Mouse (Mus musculus) midbrain, embryonic 14.5 days (tissue): Measurements from ENCODE around the gene Tat. TPM values are rescaled to one million over a fixed set of nuclear protein-coding genes. Genes with fewer than 3 reads are reported as not detected.

Experiments used
- ATAC-seq: fragments of 200-750 bp; cut with Nextera tagmentation; 2 replicates; pipeline ENCODE4 v1.8.0; 2017; ENCODE audit warnings: moderate number of reproducible peaks, moderate library complexity; ENCODE audit not compliant: low FRiP score, low TSS enrichment
- DNase-seq: peaks from one replicate; pipeline ENCODE4 v3.0.0-alpha.2; 2015
- H3K27ac ChIP-seq: fragments of 300-500 bp; sonication (generic); replicated peaks from 2 replicates; pipeline ENCODE4 v1.5.1; 2014; ENCODE audit warnings: mild to moderate bottlenecking, low read depth, low read length, moderate library complexity
- H3K27me3 ChIP-seq: fragments of 300-500 bp; sonication (generic); 2 replicates; pipeline ENCODE4 v1.6.1; 2014; ENCODE audit warnings: low read length, control low read depth, mixed read lengths; ENCODE audit not compliant: control insufficient read depth, insufficient read depth
- H3K36me3 ChIP-seq: fragments of 300-500 bp; sonication (generic); 2 replicates; pipeline ENCODE4 v1.6.1; 2014; ENCODE audit warnings: low read length, control low read depth; ENCODE audit not compliant: control insufficient read depth, insufficient read depth
- H3K4me1 ChIP-seq: fragments of 300-500 bp; sonication (generic); 2 replicates; pipeline ENCODE4 v1.6.1; 2014; ENCODE audit warnings: mild to moderate bottlenecking, antibody characterized with exemption, low read length, control low read depth; ENCODE audit not compliant: control insufficient read depth, insufficient read depth
- H3K4me2 ChIP-seq: fragments of 300-500 bp; sonication (generic); 2 replicates; pipeline ENCODE4 v1.6.1; 2014; ENCODE audit warnings: mild to moderate bottlenecking, low read length, moderate library complexity
- H3K4me3 ChIP-seq: fragments of 300-500 bp; sonication (generic); replicated peaks from 2 replicates; pipeline ENCODE4 v1.5.1; 2014; ENCODE audit warnings: low read depth, low read length
- H3K9ac ChIP-seq: fragments of 300-500 bp; sonication (generic); replicated peaks from 2 replicates; pipeline ENCODE4 v1.6.1; 2014; ENCODE audit warnings: mild to moderate bottlenecking, low read length, moderate library complexity
- H3K9me3 ChIP-seq: fragments of 300-500 bp; sonication (generic); 2 replicates; pipeline ENCODE4 v1.6.1; 2016; ENCODE audit warnings: low read length, control low read depth, mixed read lengths; ENCODE audit not compliant: control insufficient read depth
- WGBS: fragments of 180-500 bp; shearing (Covaris S2); extraction: QIAGEN DNeasy Blood & Tissue Kit; methylation state at CpG from one replicate; pipeline ENCODE4 v1.1.7; 2014; 5-methylcytosine and 5-hydroxymethylcytosine counted together
- polyA plus RNA-seq: library from polyadenylated mRNA; unstranded; fragments of >200 nt; fragmentation: Nextera tagmentation; extraction: Ambion mirVana; gene quantifications from 2 replicates; pipeline ENCODE4 v1.2.1, GENCODE M21; 2014

The Tat gene
- polyA plus RNA-seq, 1 experiment from 2014 or later = not detected

- Histone ChIP-seq H3K27ac (no peak overlapping the region), H3K9me3 (no peaks in the 10 kb centered on the region), H3K9ac (no peak overlapping the region), H3K4me3 (no peak overlapping the region), H3K4me2 (no peak overlapping the region), H3K27me3 (no peaks in the 10 kb centered on the region), H3K4me1 (no peaks in the 10 kb centered on the region), H3K36me3 (no peaks in the 10 kb centered on the region)
- no peak for DNase-seq
- WGBS = 59% methylated on average over 10 of the region's 10 CpGs
- ATAC-seq = no peak
Observed at GRCm38 (mm10) chr8:109968837-109969236, 21.4 kb upstream of the Tat start.

GRCm38 (mm10) chr8:109970323-109970722, 19.9 kb upstream of the Tat start:
- Histone ChIP-seq H3K9me3 (no peaks in the 10 kb centered on the region), H3K27ac (no peak overlapping the region), H3K4me1 (no peaks in the 10 kb centered on the region), H3K27me3 (no peaks in the 10 kb centered on the region), H3K4me2 (no peak overlapping the region), H3K4me3 (no peak overlapping the region), H3K9ac (no peak overlapping the region), H3K36me3 (no peaks in the 10 kb centered on the region)
- ATAC-seq (no peak), DNase-seq (peak; percentile 87)
- WGBS = 10% methylated on average over 9 of the region's 9 CpGs

DNA sequence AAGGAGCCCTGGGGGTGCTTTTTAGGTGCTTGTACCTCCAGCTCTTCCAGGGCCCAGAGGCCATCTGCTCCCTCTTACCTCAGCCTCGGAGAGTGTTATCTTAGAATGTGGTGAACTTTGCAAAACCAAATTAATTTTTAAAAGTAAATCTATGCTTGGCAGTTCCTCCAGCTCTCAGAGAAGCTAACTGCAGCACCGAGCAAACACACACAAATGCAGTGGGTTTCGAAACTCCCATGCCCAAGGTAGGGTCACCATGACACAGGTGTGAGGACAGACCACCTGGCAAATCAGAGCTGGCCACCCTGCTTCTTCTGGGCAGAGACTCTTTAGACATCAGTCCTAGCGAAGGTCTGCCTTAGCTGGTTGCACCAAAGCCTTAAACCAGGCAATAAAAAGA, 17.3 kb upstream of the Tat start:
- Histone ChIP-seq H3K9me3 (peaks cover 8% of the 10 kb centered on the region; the same call in 1 of the 2 replicates), H3K4me3 (no peak overlapping the region), H3K36me3 (no peaks in the 10 kb centered on the region), H3K4me2 (no peak overlapping the region), H3K27ac (no peak overlapping the region), H3K4me1 (no peaks in the 10 kb centered on the region), H3K9ac (no peak overlapping the region), H3K27me3 (no peaks in the 10 kb centered on the region)
- 86% methylated on average over 4 of the region's 4 CpGs for WGBS
- no peak for ATAC-seq
- DNase-seq = no peak

- peaks cover 4% of the 10 kb centered on the region; the same call in 1 of the 2 replicates for H3K4me1 ChIP-seq
- 73% methylated on average over 6 of the region's 6 CpGs for WGBS
- no peak overlapping the region for H3K4me2 ChIP-seq
- H3K27ac ChIP-seq = no peak overlapping the region
- H3K27me3 ChIP-seq = no peaks in the 10 kb centered on the region
- ATAC-seq = no peak
- DNase-seq = no peak
- peaks cover 8% of the 10 kb centered on the region; the same call in 1 of the 2 replicates for H3K9me3 ChIP-seq
- no peak overlapping the region for H3K4me3 ChIP-seq
- H3K9ac ChIP-seq = no peak overlapping the region
- H3K36me3 ChIP-seq = no peaks in the 10 kb centered on the region
Observed at GRCm38 (mm10) chr8:109979339-109979738, 10.9 kb upstream of the Tat start.

GRCm38 (mm10) chr8:109982386-109983105, 7.7 kb upstream of the Tat start:
- WGBS = 74% methylated on average over 15 of the region's 15 CpGs
- peaks cover 7% of the 10 kb centered on the region; the same call in 1 of the 2 replicates for H3K4me1 ChIP-seq
- DNase-seq = no peak

GRCm38 (mm10) chr8:109983944-109984343, 6.3 kb upstream of the Tat start:
- DNase-seq (peak; percentile 59), ATAC-seq (no peak)
- H3K4me1 ChIP-seq = peaks cover 7% of the 10 kb centered on the region; the same call in 1 of the 2 replicates
- peak overlapping the region; percentile 58 for H3K27ac ChIP-seq
- WGBS = 21% methylated on average over 5 of the region's 5 CpGs
- no peaks in the 10 kb centered on the region for H3K27me3 ChIP-seq
- H3K9me3 ChIP-seq = no peaks in the 10 kb centered on the region
- H3K4me3 ChIP-seq = no peak overlapping the region
- no peak overlapping the region for H3K9ac ChIP-seq
- no peaks in the 10 kb centered on the region for H3K36me3 ChIP-seq
- no peak overlapping the region for H3K4me2 ChIP-seq

More at GRCm38 (mm10) chr8:109982386-109983105, 7.7 kb upstream of the Tat start:
- Histone ChIP-seq H3K4me2 (no peak overlapping the region), H3K9me3 (no peaks in the 10 kb centered on the region), H3K9ac (no peak overlapping the region), H3K27ac (no peak overlapping the region), H3K27me3 (no peaks in the 10 kb centered on the region), H3K36me3 (no peaks in the 10 kb centered on the region), H3K4me3 (no peak overlapping the region)
- no peak for ATAC-seq

- no peak for DNase-seq
Observed at GRCm38 (mm10) chr8:109986384-109986783, 3.9 kb upstream of the Tat start.

GRCm38 (mm10) chr8:109987776-109988175, 2.5 kb upstream of the Tat start:
- no peak for DNase-seq
- H3K9ac ChIP-seq = no peak overlapping the region
- H3K27ac ChIP-seq = no peak overlapping the region
- no peak overlapping the region for H3K4me2 ChIP-seq
- no peaks in the 10 kb centered on the region for H3K9me3 ChIP-seq
- H3K27me3 ChIP-seq = no peaks in the 10 kb centered on the region
- no peak overlapping the region for H3K4me3 ChIP-seq
- H3K36me3 ChIP-seq = no peaks in the 10 kb centered on the region
- ATAC-seq = no peak
- H3K4me1 ChIP-seq = peaks cover 7% of the 10 kb centered on the region; the same call in 1 of the 2 replicates
- WGBS = 88% methylated on average over 7 of the region's 7 CpGs

More at GRCm38 (mm10) chr8:109986384-109986783, 3.9 kb upstream of the Tat start:
- no peak overlapping the region for H3K4me3 ChIP-seq
- no peak for ATAC-seq
- no peaks in the 10 kb centered on the region for H3K9me3 ChIP-seq
- peaks cover 7% of the 10 kb centered on the region; the same call in 1 of the 2 replicates for H3K4me1 ChIP-seq
- no peaks in the 10 kb centered on the region for H3K27me3 ChIP-seq
- 78% methylated on average over 7 of the region's 7 CpGs for WGBS
- H3K27ac ChIP-seq = no peak overlapping the region
- H3K4me2 ChIP-seq = no peak overlapping the region
- no peak overlapping the region for H3K9ac ChIP-seq
- H3K36me3 ChIP-seq = no peaks in the 10 kb centered on the region

DNA sequence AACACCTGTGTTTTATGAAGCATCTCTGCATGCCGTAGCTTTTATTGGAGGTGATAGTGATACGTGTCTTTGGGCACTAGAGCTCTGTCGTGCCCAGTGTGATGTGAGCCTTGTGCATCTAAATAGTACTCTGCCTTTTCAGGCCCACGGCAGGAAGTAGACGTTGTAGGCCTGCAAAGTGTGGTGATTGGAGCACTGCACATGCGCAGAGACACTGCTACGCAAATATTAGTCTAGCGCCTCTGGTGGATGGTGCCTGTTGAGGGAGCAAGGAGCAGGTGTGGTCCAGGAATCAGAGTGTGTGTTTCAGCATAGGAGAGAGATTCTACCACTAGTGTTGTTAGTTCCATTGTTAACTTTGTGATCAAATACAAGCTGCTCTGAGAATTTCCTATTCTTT, 1.1 kb upstream of the Tat start:
- DNase-seq = no peak
- H3K27ac ChIP-seq = no peak overlapping the region
- no peak for ATAC-seq
- no peak overlapping the region for H3K9ac ChIP-seq
- WGBS = 92% methylated on average over 8 of the region's 8 CpGs
- no peaks in the 10 kb centered on the region for H3K9me3 ChIP-seq
- H3K27me3 ChIP-seq = no peaks in the 10 kb centered on the region
- H3K4me3 ChIP-seq = no peak overlapping the region
- H3K36me3 ChIP-seq = no peaks in the 10 kb centered on the region
- H3K4me1 ChIP-seq = peaks cover 5% of the 10 kb centered on the region; the same call in 1 of the 2 replicates
- no peak overlapping the region for H3K4me2 ChIP-seq
